Mouse (Mus musculus): Measurements from ENCODE around the gene Ccdc138.
A peak's percentile ranks its signal among the peaks of the same experiment; 100 is the strongest.

GRCm38 (mm10) chr10:58497320-58498284 lies at the start of gene Ccdc138:
- peak; percentile 27; the same call in 1 of the 2 replicates for TF ChIP-seq CTCF (IDR thresholded peaks at IDR 0.05; ENCODE audit: low read depth)
- no peak for TF ChIP-seq EP300 (IDR thresholded peaks at IDR 0.05; ENCODE audit: low read depth)

Measured in heart, postnatal 0 days (tissue).